Mouse (Mus musculus): ENCODE data around the gene B3galt5. TPM values are rescaled to one million over a fixed set of nuclear protein-coding genes. Genes with fewer than 3 reads are reported as not detected.

The B3galt5 gene
- polyA plus RNA-seq, 1 experiment from 2014 or later = 1.4 TPM

- WGBS = 86% methylated on average over 8 of the region's 8 CpGs
- H3K27me3 ChIP-seq (replicated peaks; ENCODE audit: control insufficient read depth, insufficient read depth, low read length) = no peaks in the 10 kb centered on the region
Observed at GRCm38 (mm10) chr16:96231974-96232373, 3.6 kb upstream of the B3galt5 start.

GRCm38 (mm10) chr16:96233996-96234395 lies 1.6 kb upstream of the B3galt5 start:
- DNase-seq (ENCODE audit: low spot score) (no peak), ATAC-seq (replicated peaks; ENCODE audit: low FRiP score, low TSS enrichment, low read depth) (no peak)
- Histone ChIP-seq H3K36me3 (ENCODE audit: control insufficient read depth, insufficient read depth, low read length) (no peaks in the 10 kb centered on the region), H3K4me3 (ENCODE audit: low read depth, low read length) (no peak overlapping the region), H3K4me2 (ENCODE audit: low read length) (no peak overlapping the region), H3K9ac (ENCODE audit: low read length) (no peak overlapping the region), H3K27me3 (replicated peaks; ENCODE audit: control insufficient read depth, insufficient read depth, low read length) (no peaks in the 10 kb centered on the region), H3K9me3 (ENCODE audit: control insufficient read depth, low read length) (no peaks in the 10 kb centered on the region), H3K27ac (ENCODE audit: low read depth) (no peak overlapping the region), H3K4me1 (replicated peaks; ENCODE audit: control insufficient read depth, insufficient read depth, low read length) (no peaks in the 10 kb centered on the region)
- WGBS = 87% methylated on average over 8 of the region's 8 CpGs

More at GRCm38 (mm10) chr16:96231974-96232373, 3.6 kb upstream of the B3galt5 start:
- no peak overlapping the region for H3K27ac ChIP-seq (ENCODE audit: low read depth)
- DNase-seq (ENCODE audit: low spot score) (no peak), ATAC-seq (replicated peaks; ENCODE audit: low FRiP score, low TSS enrichment, low read depth) (no peak)
- no peaks in the 10 kb centered on the region for H3K36me3 ChIP-seq (ENCODE audit: control insufficient read depth, insufficient read depth, low read length)
- no peaks in the 10 kb centered on the region for H3K9me3 ChIP-seq (ENCODE audit: control insufficient read depth, low read length)
- H3K4me3 ChIP-seq (ENCODE audit: low read depth, low read length) = no peak overlapping the region
- no peak overlapping the region for H3K4me2 ChIP-seq (ENCODE audit: low read length)
- no peak overlapping the region for H3K9ac ChIP-seq (ENCODE audit: low read length)
- no peaks in the 10 kb centered on the region for H3K4me1 ChIP-seq (replicated peaks; ENCODE audit: control insufficient read depth, insufficient read depth, low read length)

GRCm38 (mm10) chr16:96244496-96244895 lies 8.9 kb downstream of the B3galt5 start:
- Histone ChIP-seq H3K9me3 (ENCODE audit: control insufficient read depth, low read length) (no peaks in the 10 kb centered on the region), H3K27ac (ENCODE audit: low read depth) (no peak overlapping the region), H3K27me3 (replicated peaks; ENCODE audit: control insufficient read depth, insufficient read depth, low read length) (no peaks in the 10 kb centered on the region), H3K36me3 (ENCODE audit: control insufficient read depth, insufficient read depth, low read length) (no peaks in the 10 kb centered on the region), H3K9ac (ENCODE audit: low read length) (no peak overlapping the region), H3K4me3 (ENCODE audit: low read depth, low read length) (no peak overlapping the region), H3K4me1 (replicated peaks; ENCODE audit: control insufficient read depth, insufficient read depth, low read length) (no peaks in the 10 kb centered on the region), H3K4me2 (ENCODE audit: low read length) (no peak overlapping the region)
- WGBS = 80% methylated on average over 6 of the region's 6 CpGs
- DNase-seq (ENCODE audit: low spot score) = no peak
- no peak for ATAC-seq (replicated peaks; ENCODE audit: low FRiP score, low TSS enrichment, low read depth)

GRCm38 (mm10) chr16:96249635-96250034 lies 14.0 kb downstream of the B3galt5 start:
- Histone ChIP-seq H3K36me3 (ENCODE audit: control insufficient read depth, insufficient read depth, low read length) (no peaks in the 10 kb centered on the region), H3K9ac (ENCODE audit: low read length) (no peak overlapping the region), H3K4me1 (replicated peaks; ENCODE audit: control insufficient read depth, insufficient read depth, low read length) (no peaks in the 10 kb centered on the region), H3K4me2 (ENCODE audit: low read length) (no peak overlapping the region), H3K27ac (ENCODE audit: low read depth) (no peak overlapping the region), H3K4me3 (ENCODE audit: low read depth, low read length) (no peak overlapping the region), H3K27me3 (replicated peaks; ENCODE audit: control insufficient read depth, insufficient read depth, low read length) (no peaks in the 10 kb centered on the region), H3K9me3 (ENCODE audit: control insufficient read depth, low read length) (no peaks in the 10 kb centered on the region)
- DNase-seq (ENCODE audit: low spot score) (no peak), ATAC-seq (replicated peaks; ENCODE audit: low FRiP score, low TSS enrichment, low read depth) (no peak)
- WGBS = 87% methylated on average over 7 of the region's 7 CpGs

- Histone ChIP-seq H3K27me3 (replicated peaks; ENCODE audit: control insufficient read depth, insufficient read depth, low read length) (no peaks in the 10 kb centered on the region), H3K27ac (ENCODE audit: low read depth) (no peak overlapping the region), H3K4me1 (replicated peaks; ENCODE audit: control insufficient read depth, insufficient read depth, low read length) (no peaks in the 10 kb centered on the region), H3K4me2 (ENCODE audit: low read length) (no peak overlapping the region), H3K9ac (ENCODE audit: low read length) (no peak overlapping the region), H3K9me3 (ENCODE audit: control insufficient read depth, low read length) (no peaks in the 10 kb centered on the region), H3K36me3 (ENCODE audit: control insufficient read depth, insufficient read depth, low read length) (no peaks in the 10 kb centered on the region), H3K4me3 (ENCODE audit: low read depth, low read length) (no peak overlapping the region)
- WGBS = 86% methylated on average over 1 of the region's 1 CpGs
- ATAC-seq (replicated peaks; ENCODE audit: low FRiP score, low TSS enrichment, low read depth) (no peak), DNase-seq (ENCODE audit: low spot score) (no peak)
Observed at GRCm38 (mm10) chr16:96252146-96252545, 16.5 kb downstream of the B3galt5 start.

GRCm38 (mm10) chr16:96258429-96258828 lies 22.8 kb downstream of the B3galt5 start:
- Histone ChIP-seq H3K9ac (ENCODE audit: low read length) (no peak overlapping the region), H3K36me3 (ENCODE audit: control insufficient read depth, insufficient read depth, low read length) (no peaks in the 10 kb centered on the region), H3K9me3 (ENCODE audit: control insufficient read depth, low read length) (no peaks in the 10 kb centered on the region), H3K27ac (ENCODE audit: low read depth) (no peak overlapping the region), H3K4me1 (replicated peaks; ENCODE audit: control insufficient read depth, insufficient read depth, low read length) (no peaks in the 10 kb centered on the region), H3K27me3 (replicated peaks; ENCODE audit: control insufficient read depth, insufficient read depth, low read length) (no peaks in the 10 kb centered on the region), H3K4me2 (ENCODE audit: low read length) (no peak overlapping the region), H3K4me3 (ENCODE audit: low read depth, low read length) (no peak overlapping the region)
- DNase-seq (ENCODE audit: low spot score) (no peak), ATAC-seq (replicated peaks; ENCODE audit: low FRiP score, low TSS enrichment, low read depth) (no peak)
- WGBS = 86% methylated on average over 8 of the region's 8 CpGs

- Histone ChIP-seq H3K4me3 (ENCODE audit: low read depth, low read length) (no peak overlapping the region), H3K36me3 (ENCODE audit: control insufficient read depth, insufficient read depth, low read length) (no peaks in the 10 kb centered on the region), H3K9ac (ENCODE audit: low read length) (no peak overlapping the region), H3K4me2 (ENCODE audit: low read length) (no peak overlapping the region), H3K9me3 (ENCODE audit: control insufficient read depth, low read length) (no peaks in the 10 kb centered on the region), H3K27ac (ENCODE audit: low read depth) (no peak overlapping the region), H3K27me3 (replicated peaks; ENCODE audit: control insufficient read depth, insufficient read depth, low read length) (no peaks in the 10 kb centered on the region), H3K4me1 (replicated peaks; ENCODE audit: control insufficient read depth, insufficient read depth, low read length) (no peaks in the 10 kb centered on the region)
- ATAC-seq (replicated peaks; ENCODE audit: low FRiP score, low TSS enrichment, low read depth) (no peak), DNase-seq (ENCODE audit: low spot score) (no peak)
- 79% methylated on average over 2 of the region's 2 CpGs for WGBS
Observed at GRCm38 (mm10) chr16:96271736-96272135, 36.1 kb downstream of the B3galt5 start.

GRCm38 (mm10) chr16:96272929-96273619 lies 37.5 kb downstream of the B3galt5 start:
- Histone ChIP-seq H3K9me3 (ENCODE audit: control insufficient read depth, low read length) (no peaks in the 10 kb centered on the region), H3K27ac (ENCODE audit: low read depth) (no peak overlapping the region), H3K4me1 (replicated peaks; ENCODE audit: control insufficient read depth, insufficient read depth, low read length) (no peaks in the 10 kb centered on the region), H3K27me3 (replicated peaks; ENCODE audit: control insufficient read depth, insufficient read depth, low read length) (no peaks in the 10 kb centered on the region), H3K4me3 (ENCODE audit: low read depth, low read length) (no peak overlapping the region), H3K9ac (ENCODE audit: low read length) (no peak overlapping the region), H3K4me2 (ENCODE audit: low read length) (no peak overlapping the region), H3K36me3 (ENCODE audit: control insufficient read depth, insufficient read depth, low read length) (no peaks in the 10 kb centered on the region)
- ATAC-seq (replicated peaks; ENCODE audit: low FRiP score, low TSS enrichment, low read depth) (no peak), DNase-seq (ENCODE audit: low spot score) (no peak)
- 49% methylated on average over 14 of the region's 14 CpGs for WGBS

GRCm38 (mm10) chr16:96276596-96276995 lies 41.0 kb downstream of the B3galt5 start:
- 67% methylated on average over 3 of the region's 3 CpGs for WGBS
- ATAC-seq (replicated peaks; ENCODE audit: low FRiP score, low TSS enrichment, low read depth) = no peak
- H3K9ac ChIP-seq (ENCODE audit: low read length) = no peak overlapping the region

More at GRCm38 (mm10) chr16:96276596-96276995, 41.0 kb downstream of the B3galt5 start:
- no peak for DNase-seq (ENCODE audit: low spot score)
- Histone ChIP-seq H3K9me3 (ENCODE audit: control insufficient read depth, low read length) (no peaks in the 10 kb centered on the region), H3K4me3 (ENCODE audit: low read depth, low read length) (no peak overlapping the region), H3K4me1 (replicated peaks; ENCODE audit: control insufficient read depth, insufficient read depth, low read length) (peaks cover 7% of the 10 kb centered on the region; the same call in 1 of the 2 replicates), H3K36me3 (ENCODE audit: control insufficient read depth, insufficient read depth, low read length) (no peaks in the 10 kb centered on the region), H3K27ac (ENCODE audit: low read depth) (no peak overlapping the region), H3K27me3 (replicated peaks; ENCODE audit: control insufficient read depth, insufficient read depth, low read length) (peaks cover 24% of the 10 kb centered on the region), H3K4me2 (ENCODE audit: low read length) (no peak overlapping the region)
